Mouse (Mus musculus) layer of hippocampus, adult 11-12 months (tissue): ENCODE data around the gene Sqor.

Experiments
- DNase-seq: peaks from one replicate; pipeline ENCODE4 v3.0.0; 2022; ENCODE audit warnings: low spot score

The Sqor gene

GRCm38 (mm10) chr2:122765071-122765793 is at the start of gene Sqor:
Gene Sqor (plus strand): TSS chr2:122765237.
- DNase-seq: peak; percentile 38

- DNase-seq: no peak
These were observed 48.7 kb upstream of the Sqor start for GRCm38 (mm10) chr2:122716301-122716842.

DNA sequence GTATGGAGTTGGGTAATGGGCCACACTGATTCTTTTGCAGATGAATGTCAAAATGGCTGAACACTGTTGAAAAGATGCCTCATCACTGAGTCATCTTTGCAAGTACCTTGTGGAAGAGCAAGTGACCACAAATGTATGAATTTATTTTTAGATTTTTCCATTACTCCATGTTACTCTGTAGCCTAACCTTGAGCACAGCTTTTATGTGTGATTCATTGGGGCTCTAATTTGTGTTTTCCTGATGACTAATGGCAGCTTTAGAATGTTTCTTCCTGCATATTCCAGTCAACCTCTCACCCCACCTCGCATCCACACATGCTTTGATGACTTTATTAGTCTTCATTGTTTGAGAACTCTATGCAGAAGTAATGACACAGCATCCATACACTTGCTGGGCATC is 45.8 kb upstream of the Sqor start:
- no peak for DNase-seq

GRCm38 (mm10) chr2:122720564-122720963 is 44.5 kb upstream of the Sqor start:
- DNase-seq: no peak

DNA sequence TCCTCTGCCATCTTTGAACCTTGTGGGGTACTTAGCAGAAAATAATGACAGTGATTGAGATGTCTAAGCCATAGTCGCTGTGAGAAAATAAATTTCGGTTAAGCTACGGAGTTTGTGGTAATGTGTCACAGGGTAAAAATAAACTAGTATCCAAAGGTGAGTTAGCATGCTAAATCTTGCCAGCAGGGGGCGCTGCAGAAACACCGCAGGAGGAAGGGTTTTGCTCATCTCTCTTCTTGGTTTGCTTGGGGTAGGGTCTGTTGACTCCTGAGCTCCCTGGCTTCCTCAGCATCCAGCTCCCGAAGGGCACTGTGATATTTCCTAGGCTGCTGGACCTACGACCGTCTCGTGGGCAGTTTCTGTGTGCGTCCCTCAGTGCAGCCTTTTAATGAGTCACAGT is 39.4 kb upstream of the Sqor start:
- DNase-seq: no peak

GRCm38 (mm10) chr2:122731456-122731855 is 33.6 kb upstream of the Sqor start:
- no peak for DNase-seq

GRCm38 (mm10) chr2:122737894-122738830 is 26.9 kb upstream of the Sqor start, which contains the start of gene Bloc1s6:
Gene Bloc1s6 (plus strand): TSS chr2:122738503.
- peak; percentile 93 for DNase-seq

DNA sequence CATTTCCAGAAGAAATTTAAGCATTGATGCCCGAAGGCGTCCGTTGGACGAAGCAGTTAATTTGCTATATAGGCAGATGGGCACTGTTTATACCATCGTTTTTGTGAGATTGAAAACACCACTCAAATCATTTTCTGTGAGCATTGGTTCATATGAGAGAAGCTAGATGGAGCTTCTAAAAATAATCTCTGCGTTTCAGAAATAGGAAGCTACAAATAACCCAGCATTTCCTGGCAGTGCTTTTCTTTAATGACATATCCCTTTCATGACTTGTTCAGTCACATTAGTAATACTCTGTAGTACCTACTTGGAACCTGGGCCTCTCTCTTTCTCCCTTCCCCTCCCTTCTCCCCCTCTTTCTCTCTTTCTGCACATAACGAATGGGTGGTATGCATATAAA is 26.0 kb upstream of the Sqor start:
- DNase-seq: peak; percentile 15

DNA sequence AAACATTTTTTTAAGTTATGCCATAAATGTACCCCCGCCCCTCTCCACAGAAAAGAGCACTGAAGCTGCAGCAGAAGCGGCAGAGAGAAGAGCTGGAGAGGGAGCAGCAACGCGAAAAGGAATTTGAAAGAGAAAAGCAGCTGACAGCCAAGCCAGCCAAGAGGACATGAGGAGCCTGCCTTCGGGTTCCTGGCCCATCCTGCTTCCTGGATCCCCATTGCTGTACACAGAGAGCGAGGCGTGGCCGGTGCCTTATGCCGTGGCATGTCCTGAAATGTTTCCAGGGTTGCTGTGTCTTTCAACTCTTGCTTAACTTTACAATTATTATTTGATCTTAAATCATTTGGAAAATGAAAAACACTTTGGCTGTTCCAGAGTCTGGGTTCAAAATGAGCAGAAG is 18.6 kb upstream of the Sqor start:
- DNase-seq: no peak

- peak; percentile 68 for DNase-seq
These were observed 11.2 kb upstream of the Sqor start for GRCm38 (mm10) chr2:122753739-122754343.

DNA sequence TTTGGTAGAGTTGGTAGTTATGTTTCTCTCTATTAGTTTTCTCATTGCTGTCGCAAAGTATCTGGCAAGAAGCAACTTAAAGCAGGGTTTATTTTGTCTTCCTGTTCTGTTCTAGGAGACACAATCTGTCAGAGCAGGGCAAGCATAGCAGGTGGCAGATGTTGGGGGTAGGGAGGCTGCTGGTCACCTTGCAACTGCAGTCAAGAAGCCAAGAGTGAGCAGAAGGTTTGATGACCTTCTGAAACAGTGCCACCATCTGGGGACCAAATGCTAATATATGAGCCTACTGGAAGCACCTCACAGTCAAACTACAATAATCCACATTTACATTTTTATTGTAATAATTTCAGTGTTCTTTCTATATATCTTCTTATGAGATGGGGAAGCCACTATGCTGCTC is 5.2 kb upstream of the Sqor start:
- DNase-seq: no peak

GRCm38 (mm10) chr2:122762991-122763390 is 2.0 kb upstream of the Sqor start:
- DNase-seq: no peak

DNA sequence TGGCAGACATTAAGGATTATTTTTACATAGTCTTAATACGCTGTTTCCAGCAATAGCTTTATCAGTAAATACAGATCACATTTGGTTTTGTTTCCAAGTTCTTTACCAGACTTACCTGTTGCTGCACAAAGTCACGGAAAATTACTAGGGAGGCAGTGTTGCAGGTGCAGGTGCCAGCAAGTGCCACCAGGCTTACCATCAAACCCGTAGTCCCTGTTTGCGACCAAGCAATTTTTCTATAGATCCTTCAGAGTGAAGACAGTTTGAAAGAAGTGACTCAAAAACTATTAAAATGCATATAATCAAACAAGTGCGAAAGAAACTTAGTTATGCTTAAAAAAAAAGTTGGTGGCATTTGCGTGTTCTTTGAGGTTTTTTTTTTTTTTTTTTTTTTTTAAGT is 511 bp upstream of the Sqor start:
- DNase-seq: no peak

GRCm38 (mm10) chr2:122765794-122766145 is 733 bp downstream of the Sqor start:
- DNase-seq: no peak

DNA sequence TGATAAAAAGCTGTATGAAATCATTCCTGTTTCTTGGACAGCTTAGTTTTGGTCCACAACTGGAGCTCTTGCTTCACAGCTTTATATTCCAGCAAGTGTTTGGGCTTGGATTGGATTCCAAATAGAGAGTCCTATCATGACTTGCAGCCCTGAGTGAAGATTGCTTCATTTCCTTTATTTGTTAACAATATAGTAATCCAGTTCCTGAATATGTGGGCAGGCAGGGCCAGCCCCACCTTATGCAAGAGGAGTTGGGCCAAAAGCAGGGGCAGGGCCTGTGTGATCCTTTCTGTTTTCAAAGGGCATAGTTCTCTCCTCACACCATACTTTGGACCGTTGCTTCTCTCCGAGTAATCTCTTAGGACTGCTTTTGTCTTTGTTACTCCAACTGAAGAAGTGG is 6.0 kb downstream of the Sqor start:
- DNase-seq: no peak

DNA sequence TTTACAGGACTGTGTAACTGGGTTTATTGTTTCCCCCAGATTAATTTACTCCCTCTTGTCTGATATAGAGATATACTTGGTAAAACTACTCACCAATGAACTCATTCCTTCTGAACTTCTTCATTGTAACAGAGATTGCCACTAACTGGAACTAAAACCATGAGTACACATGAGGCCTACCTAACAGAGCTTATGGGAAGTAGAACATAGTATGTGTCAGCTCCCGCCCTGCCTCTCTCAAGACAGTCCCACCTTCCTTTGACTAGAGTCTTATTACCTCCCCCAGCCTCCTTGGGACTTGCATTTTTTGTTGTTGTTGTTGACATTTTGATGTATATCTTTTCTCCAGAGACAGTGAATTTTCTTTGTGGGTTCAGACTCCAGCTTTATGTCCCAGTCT is 7.9 kb downstream of the Sqor start:
- no peak for DNase-seq

GRCm38 (mm10) chr2:122775491-122775890 is 10.5 kb downstream of the Sqor start:
- DNase-seq: no peak

DNA sequence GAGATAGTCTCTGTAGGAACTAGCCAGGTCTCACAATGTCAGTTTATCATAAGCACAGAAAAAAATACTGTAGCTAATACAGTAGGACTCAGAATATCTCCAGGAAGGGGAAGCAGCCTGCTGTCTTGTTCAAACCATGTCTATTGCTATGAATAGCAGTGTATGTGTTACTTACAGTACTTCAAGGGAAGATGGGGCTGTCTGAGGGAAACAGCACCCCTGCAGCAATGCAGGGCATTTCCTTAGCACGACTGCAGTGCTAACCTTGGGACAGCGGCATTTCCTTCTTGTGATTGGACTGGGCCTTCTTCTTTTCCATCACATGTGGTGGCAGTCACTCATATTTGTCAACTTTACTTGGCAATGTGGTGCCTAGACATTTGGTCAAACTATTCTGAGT is 11.8 kb downstream of the Sqor start:
- DNase-seq: no peak

- DNase-seq: no peak
These were observed 14.9 kb downstream of the Sqor start for GRCm38 (mm10) chr2:122779967-122780366.

DNA sequence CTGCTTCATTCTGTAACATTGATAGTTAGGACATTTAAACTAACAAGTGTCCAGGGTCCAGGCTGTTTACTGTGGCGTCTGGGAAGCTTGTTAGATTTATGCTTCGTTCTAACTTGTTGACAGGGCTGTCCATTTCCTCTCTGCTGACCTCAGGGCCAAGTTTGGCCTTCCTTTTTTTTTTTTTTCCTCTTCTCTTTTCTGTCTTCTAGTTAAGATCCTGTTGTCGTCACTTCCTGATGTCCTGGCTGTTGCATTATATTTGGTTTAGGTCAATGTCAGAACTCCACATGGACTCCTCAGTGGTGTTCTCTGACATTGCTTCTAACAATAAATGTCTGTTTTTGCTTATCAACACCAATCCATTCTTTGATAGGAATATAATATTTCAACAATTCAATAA is 15.4 kb downstream of the Sqor start:
- DNase-seq: no peak

- no peak for DNase-seq
These were observed 16.7 kb downstream of the Sqor start for GRCm38 (mm10) chr2:122781590-122782356.

DNA sequence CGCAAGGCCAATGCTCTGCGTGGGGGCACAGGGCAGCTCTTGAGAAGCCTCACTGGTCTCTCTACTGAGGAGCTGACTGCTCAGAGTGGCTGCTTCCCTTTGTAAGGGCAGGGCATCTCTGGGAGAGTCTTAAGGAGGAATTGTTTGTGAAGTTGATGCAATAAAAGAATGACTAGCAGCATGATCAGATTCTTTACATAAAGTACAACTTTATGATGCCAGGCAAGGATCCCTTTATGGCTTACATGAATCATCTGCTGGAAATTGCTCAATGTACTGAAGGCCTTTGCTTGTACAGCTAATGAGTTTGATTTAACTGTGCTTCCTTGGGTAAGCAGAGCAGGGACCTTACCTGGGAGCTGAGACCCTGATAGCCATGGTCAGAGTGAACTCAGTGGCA is 18.7 kb downstream of the Sqor start:
- DNase-seq: no peak
